24 mouse cellular contexts compared by ENCODE assay signal in genomic region chr5:4824171-4824570, GRCm38 (mm10).
DNase-seq lines count a peak whose midpoint lies in the region; ATAC-seq and TF ChIP-seq lines count a peak whose summit lies in the region.
"Had no signal": no experiment of that assay in that cellular context is flagged by ENCODE, and none has a peak within 500 bp of the region (broad histone marks: within the 10 kb centered on the region; RNA-seq: fewer than 3 reads in every experiment).

No protein-coding gene starts in this region.

- no peaks in the 10 kb centered on the region for H3K36me3 ChIP-seq in hindbrain, embryonic 14.5 days (replicated peaks; ENCODE audit: control insufficient read depth, insufficient read depth)
- H3K36me3 ChIP-seq in hindbrain, embryonic 10.5 days = no peaks in the 10 kb centered on the region
- H3K36me3 ChIP-seq in midbrain, embryonic 11.5 days (ENCODE audit: control insufficient read depth, insufficient read depth, low read length) = no peaks in the 10 kb centered on the region
- no peaks in the 10 kb centered on the region for H3K36me3 ChIP-seq in midbrain, embryonic 10.5 days
- no peaks in the 10 kb centered on the region for H3K36me3 ChIP-seq in midbrain, postnatal 0 days (ENCODE audit: insufficient read depth, low read length)
- H3K36me3 ChIP-seq: embryonic facial prominence, embryonic 12.5 days; embryonic facial prominence, embryonic 15.5 days; forebrain, embryonic 15.5 days; heart, embryonic 12.5 days; heart, embryonic 15.5 days; hindbrain, embryonic 13.5 days; intestine, embryonic 15.5 days had no signal

- no peak for TF ChIP-seq CTCF in brain, embryonic 14.5 days (IDR thresholded peaks at IDR 0.05; ENCODE audit: borderline replicate concordance, extremely low read depth, insufficient read depth, insufficient read length)
- TF ChIP-seq CTCF in midbrain, postnatal 0 days (IDR thresholded peaks at IDR 0.05) = no peak

- H3K9me3 ChIP-seq in hindbrain, embryonic 14.5 days (ENCODE audit: control insufficient read depth, low read length) = no peaks in the 10 kb centered on the region
- no peaks in the 10 kb centered on the region for H3K9me3 ChIP-seq in hindbrain, embryonic 10.5 days
- no peaks in the 10 kb centered on the region for H3K9me3 ChIP-seq in midbrain, embryonic 11.5 days (ENCODE audit: control insufficient read depth, low read length)
- H3K9me3 ChIP-seq in midbrain, embryonic 10.5 days (replicated peaks) = no peaks in the 10 kb centered on the region
- H3K9me3 ChIP-seq in midbrain, postnatal 0 days (ENCODE audit: low read length) = no peaks in the 10 kb centered on the region
- H3K9me3 ChIP-seq: embryonic facial prominence, embryonic 12.5 days; embryonic facial prominence, embryonic 15.5 days; forebrain, embryonic 15.5 days; heart, embryonic 12.5 days; heart, embryonic 15.5 days; hindbrain, embryonic 13.5 days; intestine, embryonic 15.5 days had no signal

- H3K27ac ChIP-seq in hindbrain, embryonic 14.5 days = peak overlapping the region; percentile 20; the same call in 1 of the 2 replicates
- H3K27ac ChIP-seq in hindbrain, embryonic 10.5 days = no peak overlapping the region
- H3K27ac ChIP-seq in midbrain, embryonic 11.5 days (ENCODE audit: low read depth, low read length) = no peak overlapping the region
- H3K27ac ChIP-seq in midbrain, embryonic 10.5 days (replicated peaks) = no peak overlapping the region
- H3K27ac ChIP-seq in midbrain, postnatal 0 days (ENCODE audit: low read depth, low read length) = peak overlapping the region; percentile 60
- H3K27ac ChIP-seq: embryonic facial prominence, embryonic 12.5 days; embryonic facial prominence, embryonic 15.5 days; forebrain, embryonic 15.5 days; heart, embryonic 15.5 days; hindbrain, embryonic 13.5 days; intestine, embryonic 15.5 days had no signal

- H3K4me3 ChIP-seq in hindbrain, embryonic 14.5 days (replicated peaks; ENCODE audit: low read length) = no peak overlapping the region
- no peak overlapping the region for H3K4me3 ChIP-seq in hindbrain, embryonic 10.5 days
- no peak overlapping the region for H3K4me3 ChIP-seq in midbrain, embryonic 11.5 days (ENCODE audit: low read depth, low read length)
- no peak overlapping the region for H3K4me3 ChIP-seq in midbrain, embryonic 10.5 days
- H3K4me3 ChIP-seq in midbrain, postnatal 0 days (ENCODE audit: low read depth, low read length) = no peak overlapping the region
- H3K4me3 ChIP-seq: embryonic facial prominence, embryonic 12.5 days; embryonic facial prominence, embryonic 15.5 days; forebrain, embryonic 15.5 days; heart, embryonic 12.5 days; heart, embryonic 15.5 days; hindbrain, embryonic 13.5 days; intestine, embryonic 15.5 days had no signal

- H3K9ac ChIP-seq in hindbrain, embryonic 14.5 days = no peak overlapping the region
- H3K9ac ChIP-seq in midbrain, embryonic 11.5 days (ENCODE audit: low read length) = no peak overlapping the region
- H3K9ac ChIP-seq in midbrain, postnatal 0 days (replicated peaks; ENCODE audit: low read length, poor library complexity, severe bottlenecking) = no peak overlapping the region
- H3K9ac ChIP-seq: embryonic facial prominence, embryonic 12.5 days; embryonic facial prominence, embryonic 15.5 days; forebrain, embryonic 15.5 days; heart, embryonic 12.5 days; heart, embryonic 15.5 days; hindbrain, embryonic 13.5 days; intestine, embryonic 15.5 days had no signal

- no peak for DNase-seq in hindbrain, embryonic 14.5 days (ENCODE audit: low spot score)
- no peak for DNase-seq in hindbrain, embryonic 10.5 days (ENCODE audit: low spot score)
- peak; percentile 72 for DNase-seq in midbrain, embryonic 11.5 days (ENCODE audit: low spot score, missing footprints)
- DNase-seq in midbrain, embryonic 10.5 days (ENCODE audit: low spot score) = no peak
- peak; percentile 39 for DNase-seq in brain, embryonic 14.5 days (ENCODE audit: low read depth)
- peak; percentile 25 for DNase-seq in midbrain, postnatal 0 days (ENCODE audit: low spot score)
- DNase-seq: adrenal gland, adult 2 months; adrenal gland, postnatal 14 days; cerebellum, adult 18-20 months; cerebellum, adult 9-10 months; cerebellum, postnatal 14 days; gastrocnemius, postnatal 10 days; gastrocnemius, postnatal 36 days; heart, postnatal 10 days; heart, postnatal 36 days; kidney, adult 11 months had no signal

- WGBS in hindbrain, embryonic 14.5 days = 52% methylated on average over 1 of the region's 1 CpGs
- 64% methylated on average over 1 of the region's 1 CpGs for WGBS in hindbrain, embryonic 10.5 days
- 69% methylated on average over 1 of the region's 1 CpGs for whole genome bisulfite sequencing in midbrain, embryonic 11.5 days
- WGBS in midbrain, embryonic 10.5 days = 87% methylated on average over 1 of the region's 1 CpGs
- 36% methylated on average over 1 of the region's 1 CpGs for WGBS in midbrain, postnatal 0 days

- ATAC-seq in hindbrain, embryonic 14.5 days (ENCODE audit: low FRiP score) = no peak
- no peak for ATAC-seq in midbrain, embryonic 11.5 days (ENCODE audit: low FRiP score)
- ATAC-seq in midbrain, postnatal 0 days (ENCODE audit: low FRiP score) = no peak
- ATAC-seq: CD4-positive, CD25-positive, alpha-beta regulatory T cell, adult 4 months; forebrain, embryonic 15.5 days; intestine, embryonic 15.5 days had no signal

- no peak for TF ChIP-seq POLR2A in brain, embryonic 14.5 days (IDR thresholded peaks at IDR 0.05; ENCODE audit: borderline replicate concordance, extremely low read depth, insufficient read depth, insufficient read length, poor library complexity, severe bottlenecking)

- H3K27me3 ChIP-seq in hindbrain, embryonic 14.5 days (ENCODE audit: control insufficient read depth, insufficient read depth, low read length) = no peaks in the 10 kb centered on the region
- H3K27me3 ChIP-seq in hindbrain, embryonic 10.5 days (ENCODE audit: insufficient read depth, poor library complexity, severe bottlenecking) = no peaks in the 10 kb centered on the region; the same call in 1 of the 2 replicates
- no peaks in the 10 kb centered on the region for H3K27me3 ChIP-seq in midbrain, embryonic 11.5 days (ENCODE audit: control insufficient read depth, insufficient read depth, low read length)
- H3K27me3 ChIP-seq in midbrain, embryonic 10.5 days (ENCODE audit: low read depth, poor library complexity, severe bottlenecking) = no peaks in the 10 kb centered on the region
- no peaks in the 10 kb centered on the region for H3K27me3 ChIP-seq in midbrain, postnatal 0 days (ENCODE audit: insufficient read depth, low read length)
- H3K27me3 ChIP-seq: embryonic facial prominence, embryonic 12.5 days; embryonic facial prominence, embryonic 15.5 days; forebrain, embryonic 15.5 days; heart, embryonic 12.5 days; heart, embryonic 15.5 days; intestine, embryonic 15.5 days had no signal

- peaks cover 10% of the 10 kb centered on the region for H3K4me1 ChIP-seq in hindbrain, embryonic 14.5 days (replicated peaks; ENCODE audit: control insufficient read depth, insufficient read depth, low read length)
- H3K4me1 ChIP-seq in hindbrain, embryonic 10.5 days (replicated peaks) = peaks cover 13% of the 10 kb centered on the region
- peaks cover 10% of the 10 kb centered on the region for H3K4me1 ChIP-seq in midbrain, embryonic 11.5 days (ENCODE audit: control insufficient read depth, insufficient read depth, low read length)
- H3K4me1 ChIP-seq in midbrain, embryonic 10.5 days = peaks cover 23% of the 10 kb centered on the region
- H3K4me1 ChIP-seq in midbrain, postnatal 0 days (ENCODE audit: insufficient read depth, low read length) = peaks cover 9% of the 10 kb centered on the region; the same call in 1 of the 2 replicates
- H3K4me1 ChIP-seq: heart, embryonic 12.5 days; heart, embryonic 15.5 days; intestine, embryonic 15.5 days had no signal

- H3K4me2 ChIP-seq in hindbrain, embryonic 14.5 days (replicated peaks) = no peak overlapping the region
- no peak overlapping the region for H3K4me2 ChIP-seq in midbrain, embryonic 11.5 days
- H3K4me2 ChIP-seq in midbrain, postnatal 0 days (ENCODE audit: low read depth, low read length, poor library complexity, severe bottlenecking) = no peak overlapping the region
- H3K4me2 ChIP-seq: embryonic facial prominence, embryonic 12.5 days; embryonic facial prominence, embryonic 15.5 days; forebrain, embryonic 15.5 days; heart, embryonic 12.5 days; heart, embryonic 15.5 days; hindbrain, embryonic 13.5 days; intestine, embryonic 15.5 days had no signal

Comparison
In these comparisons a context has a peak if more than half of its experiments do, and no peak if none do; other contexts are left out.
1. DNase-seq: peak in midbrain, embryonic 11.5 days (single experiment), brain, embryonic 14.5 days (single experiment) and midbrain, postnatal 0 days (single experiment); none in hindbrain, embryonic 14.5 days (single experiment), hindbrain, embryonic 10.5 days (single experiment) and midbrain, embryonic 10.5 days (single experiment).
2. H3K27ac ChIP-seq: peak in hindbrain, embryonic 14.5 days (single experiment) and midbrain, postnatal 0 days (single experiment); none in hindbrain, embryonic 10.5 days (single experiment), midbrain, embryonic 11.5 days (single experiment) and midbrain, embryonic 10.5 days (single experiment).